Mouse (Mus musculus) C2C12 (cell line): ENCODE measurements at regions not wholly inside any gene's neighbourhood (a gene's known extent, or its start where the extent isn't known, plus 50 kb on each side); places are given as distances from the start of the nearest gene placed in this dataset.

Experiments
- H3K27me3 ChIP-seq: one replicate; pipeline ENCODE4 v1.6.1; 2011; ENCODE audit not compliant: control insufficient read depth, insufficient read depth, insufficient read length
- H3K36me3 ChIP-seq: one replicate; pipeline ENCODE4 v1.6.1; 2011; ENCODE audit not compliant: control insufficient read depth, insufficient read depth
- H3K4me3 ChIP-seq: one replicate; pipeline ENCODE4 v1.5.1; 2011; ENCODE audit warnings: mild to moderate bottlenecking, control low read depth; ENCODE audit not compliant: poor library complexity, insufficient read depth, severe bottlenecking
- H3K79me2 ChIP-seq: one replicate; pipeline ENCODE4 v1.6.1; 2011; ENCODE audit not compliant: control insufficient read depth, insufficient read depth
- H3K79me3 ChIP-seq: one replicate; pipeline ENCODE4 v1.6.1; 2011; ENCODE audit warnings: low read depth, control low read depth
- H3ac ChIP-seq: one replicate; pipeline ENCODE3; 2011; ENCODE audit warnings: low read depth; ENCODE audit not compliant: control insufficient read depth, insufficient read length
- CEBPB ChIP-seq: IDR thresholded peaks from one replicate; pipeline ENCODE4 v1.6.1; 2011; ENCODE audit warnings: low read depth, mild to moderate bottlenecking, control low read depth, moderate library complexity
- CTCF ChIP-seq: IDR thresholded peaks from one replicate; pipeline ENCODE4 v1.5.1; 2011; ENCODE audit not compliant: control insufficient read depth, insufficient read depth, insufficient read length
- FOSL1 ChIP-seq: IDR thresholded peaks from one replicate; pipeline ENCODE4 v1.8.0; 2011; ENCODE audit warnings: mild to moderate bottlenecking, low read length; ENCODE audit not compliant: poor library complexity, insufficient read depth, severe bottlenecking
- MAX ChIP-seq: IDR thresholded peaks from one replicate; pipeline ENCODE4 v1.6.1; 2011; ENCODE audit warnings: mild to moderate bottlenecking, control low read depth
- MYOD1 ChIP-seq: IDR thresholded peaks from one replicate; pipeline ENCODE4 v1.6.1; 2011; ENCODE audit warnings: low read depth; ENCODE audit not compliant: control insufficient read depth, insufficient read length
- MYOG ChIP-seq: IDR thresholded peaks from one replicate; pipeline ENCODE4 v1.6.1; 2011; ENCODE audit not compliant: control insufficient read depth, insufficient read length; ENCODE audit errors: extremely low read depth
- USF1 ChIP-seq: IDR thresholded peaks from one replicate; pipeline ENCODE4 v1.6.1; 2011; ENCODE audit warnings: low read depth, mild to moderate bottlenecking, control low read depth, moderate library complexity

GRCm38 (mm10) chr1:137738157-137738851 is 437.2 kb downstream of the Ptprc start:
- Histone ChIP-seq H3K79me3 (no peaks in the 10 kb centered on the region), H3K4me3 (no peak overlapping the region), H3K27me3 (no peaks in the 10 kb centered on the region), H3K36me3 (no peaks in the 10 kb centered on the region), H3ac (no peak overlapping the region), H3K79me2 (no peaks in the 10 kb centered on the region)
- no peak for TF ChIP-seq MAX
- no peak for TF ChIP-seq CTCF
- TF ChIP-seq USF1: no peak
- TF ChIP-seq CEBPB: no peak
- TF ChIP-seq MYOG: no peak
- TF ChIP-seq MYOD1: no peak
- TF ChIP-seq FOSL1: no peak

- no peaks in the 10 kb centered on the region for H3K27me3 ChIP-seq
- H3K36me3 ChIP-seq: no peaks in the 10 kb centered on the region
- no peak overlapping the region for H3ac ChIP-seq
- H3K4me3 ChIP-seq: no peak overlapping the region
- no peaks in the 10 kb centered on the region for H3K79me2 ChIP-seq
- H3K79me3 ChIP-seq: no peaks in the 10 kb centered on the region
- TF ChIP-seq CEBPB: no peak
- TF ChIP-seq USF1: no peak
- TF ChIP-seq MYOD1: no peak
- TF ChIP-seq FOSL1: no peak
- TF ChIP-seq MYOG: no peak
- no peak for TF ChIP-seq CTCF
- no peak for TF ChIP-seq MAX
Observed at GRCm38 (mm10) chr1:137703882-137704281, 471.6 kb downstream of the Ptprc start.

DNA sequence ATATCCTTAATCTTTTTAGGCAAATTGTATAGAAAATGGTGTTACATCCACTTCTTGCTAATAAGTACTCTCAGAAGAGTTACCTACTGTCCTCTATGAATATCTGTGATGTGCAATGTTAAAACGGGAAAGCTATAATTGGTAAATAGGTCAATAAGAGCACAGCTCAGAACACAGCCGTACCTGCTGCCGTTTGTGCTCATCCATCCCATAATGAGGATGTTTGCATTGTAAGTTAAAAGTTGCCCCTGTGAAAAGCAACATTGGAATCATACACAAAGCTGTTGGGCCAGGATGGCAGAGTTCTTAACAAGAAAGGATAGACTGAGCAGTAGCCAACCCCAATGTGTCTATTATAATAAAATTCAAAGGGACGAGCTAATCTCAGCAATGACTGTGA is 476.6 kb downstream of the Ptprc start:
- Histone ChIP-seq H3K4me3 (no peak overlapping the region), H3K79me3 (no peaks in the 10 kb centered on the region), H3ac (no peak overlapping the region), H3K36me3 (no peaks in the 10 kb centered on the region), H3K27me3 (no peaks in the 10 kb centered on the region), H3K79me2 (no peaks in the 10 kb centered on the region)
- no peak for TF ChIP-seq USF1
- TF ChIP-seq CTCF: no peak
- no peak for TF ChIP-seq MAX
- no peak for TF ChIP-seq CEBPB
- no peak for TF ChIP-seq MYOD1
- TF ChIP-seq FOSL1: no peak
- no peak for TF ChIP-seq MYOG

GRCm38 (mm10) chr1:137697289-137697688 is 478.2 kb downstream of the Ptprc start:
- Histone ChIP-seq H3K79me2 (no peaks in the 10 kb centered on the region), H3K79me3 (no peaks in the 10 kb centered on the region), H3K36me3 (no peaks in the 10 kb centered on the region), H3K4me3 (no peak overlapping the region), H3K27me3 (no peaks in the 10 kb centered on the region), H3ac (no peak overlapping the region)
- TF ChIP-seq MYOD1 (no peak), MAX (no peak), FOSL1 (no peak), USF1 (no peak), MYOG (no peak), CEBPB (no peak), CTCF (no peak)

DNA sequence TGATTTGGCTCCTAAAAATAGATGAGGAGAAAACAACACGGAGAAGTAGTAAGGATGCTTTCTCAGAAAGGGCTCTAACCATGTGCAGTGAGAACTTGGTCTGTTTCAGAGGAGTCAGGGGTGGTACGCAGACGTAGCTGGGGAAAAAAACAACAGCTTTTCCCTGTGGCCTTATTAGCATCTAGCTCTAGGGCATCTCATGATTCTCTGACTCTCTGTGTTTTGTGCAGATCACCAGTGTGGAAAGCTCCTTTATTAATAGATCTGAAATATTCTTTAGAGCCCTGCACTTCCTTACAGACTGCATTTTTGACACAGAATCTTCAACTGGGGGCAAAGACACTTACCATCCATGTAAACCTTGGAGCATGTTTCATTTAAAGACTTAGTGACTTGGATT is 478.7 kb downstream of the Ptprc start:
- no peaks in the 10 kb centered on the region for H3K36me3 ChIP-seq
- TF ChIP-seq USF1: no peak
- TF ChIP-seq MYOD1: no peak
- no peak for TF ChIP-seq CTCF
- no peak for TF ChIP-seq MAX
- TF ChIP-seq CEBPB: no peak
- no peak for TF ChIP-seq FOSL1
- TF ChIP-seq MYOG: no peak
- H3ac ChIP-seq: no peak overlapping the region
- no peaks in the 10 kb centered on the region for H3K27me3 ChIP-seq
- no peak overlapping the region for H3K4me3 ChIP-seq
- H3K79me3 ChIP-seq: no peaks in the 10 kb centered on the region
- no peaks in the 10 kb centered on the region for H3K79me2 ChIP-seq

GRCm38 (mm10) chr1:137695751-137696150 is 479.8 kb downstream of the Ptprc start:
- H3K4me3 ChIP-seq: no peak overlapping the region
- no peaks in the 10 kb centered on the region for H3K79me3 ChIP-seq
- TF ChIP-seq MYOG: no peak
- TF ChIP-seq FOSL1: no peak
- TF ChIP-seq USF1: no peak
- TF ChIP-seq CEBPB: no peak
- no peak for TF ChIP-seq CTCF
- no peak for TF ChIP-seq MAX
- no peak for TF ChIP-seq MYOD1
- no peaks in the 10 kb centered on the region for H3K36me3 ChIP-seq
- H3K27me3 ChIP-seq: no peaks in the 10 kb centered on the region
- no peaks in the 10 kb centered on the region for H3K79me2 ChIP-seq
- no peak overlapping the region for H3ac ChIP-seq
